Mouse (Mus musculus) naive thymus-derived CD4-positive, alpha-beta T cell, adult 5 months (primary cell): ENCODE data around the gene M1ap. TPM values are rescaled to one million over a fixed set of nuclear protein-coding genes. Genes with fewer than 3 reads are reported as not detected.

ENCODE experiments used
- polyA plus RNA-seq: library from polyadenylated mRNA; unstranded; fragments of 100-300 nt; shearing (Covaris generic); gene quantifications from one replicate; pipeline ENCODE4 v1.2.1, GENCODE M21; 2017

The M1ap gene
- not detected for polyA plus RNA-seq

DNA sequence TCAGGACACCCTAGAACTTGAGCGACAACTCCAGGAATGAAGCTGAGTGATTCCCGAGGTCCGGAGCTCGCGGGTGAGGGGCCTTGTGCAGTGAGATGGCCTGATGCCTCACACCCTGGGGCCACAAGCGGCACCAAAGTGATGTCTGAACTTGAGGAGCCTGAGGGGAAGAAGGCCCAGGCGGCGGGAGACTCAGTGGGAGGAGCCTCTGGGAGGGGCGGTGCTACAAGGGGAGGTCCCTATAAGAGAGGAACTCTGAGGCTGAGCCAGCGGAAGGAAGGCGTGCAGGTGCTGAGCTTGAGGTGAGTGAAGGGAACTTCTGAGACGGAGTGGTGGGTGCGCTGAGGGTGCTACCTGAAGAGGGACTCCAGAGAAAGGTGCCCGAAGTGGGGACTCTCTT is at the start of gene M1ap:
TSS of gene M1ap (plus strand) at position 252 of the 400 bp plus-strand sequence.

DNA sequence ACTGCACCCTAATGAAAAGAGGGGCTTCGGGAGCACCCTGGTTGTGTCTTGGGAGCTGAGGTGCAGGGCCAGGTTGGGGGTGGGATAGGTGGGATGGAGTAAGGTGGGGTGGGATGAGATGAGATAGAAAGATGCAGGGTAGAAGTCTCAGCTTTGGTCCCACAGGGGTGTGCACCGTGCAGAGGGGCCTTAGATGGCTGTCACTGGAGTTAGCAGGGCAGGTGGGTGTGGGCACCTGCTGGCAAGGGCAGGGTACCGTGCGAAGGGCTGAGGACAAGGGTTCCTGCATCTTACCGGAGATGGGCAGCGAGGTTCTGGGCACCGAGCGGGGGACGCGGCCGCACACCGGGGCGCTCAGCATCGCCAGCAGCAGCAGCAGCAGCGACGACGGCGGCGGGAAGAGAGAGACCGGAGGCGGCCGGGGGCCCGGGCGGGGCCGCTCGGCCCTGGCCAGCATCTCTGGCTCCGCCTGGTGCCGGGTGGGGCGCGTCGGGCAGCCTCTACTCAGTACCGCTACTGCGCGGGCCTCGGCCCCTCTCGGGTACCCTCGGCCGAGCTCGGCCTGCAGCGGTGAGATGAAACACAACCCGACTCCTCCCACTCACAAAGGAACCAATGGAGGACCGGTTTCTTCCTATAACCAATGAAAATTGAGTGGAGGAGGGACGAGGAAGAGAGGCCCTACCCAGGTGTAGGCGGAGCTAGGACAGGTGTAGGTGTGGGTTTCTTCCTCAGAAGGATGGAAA is 7.4 kb upstream of the M1ap start, which contains the start of gene Sema4f:
TSS of gene Sema4f (minus strand) at position 603 of the 746 bp plus-strand sequence.

DNA sequence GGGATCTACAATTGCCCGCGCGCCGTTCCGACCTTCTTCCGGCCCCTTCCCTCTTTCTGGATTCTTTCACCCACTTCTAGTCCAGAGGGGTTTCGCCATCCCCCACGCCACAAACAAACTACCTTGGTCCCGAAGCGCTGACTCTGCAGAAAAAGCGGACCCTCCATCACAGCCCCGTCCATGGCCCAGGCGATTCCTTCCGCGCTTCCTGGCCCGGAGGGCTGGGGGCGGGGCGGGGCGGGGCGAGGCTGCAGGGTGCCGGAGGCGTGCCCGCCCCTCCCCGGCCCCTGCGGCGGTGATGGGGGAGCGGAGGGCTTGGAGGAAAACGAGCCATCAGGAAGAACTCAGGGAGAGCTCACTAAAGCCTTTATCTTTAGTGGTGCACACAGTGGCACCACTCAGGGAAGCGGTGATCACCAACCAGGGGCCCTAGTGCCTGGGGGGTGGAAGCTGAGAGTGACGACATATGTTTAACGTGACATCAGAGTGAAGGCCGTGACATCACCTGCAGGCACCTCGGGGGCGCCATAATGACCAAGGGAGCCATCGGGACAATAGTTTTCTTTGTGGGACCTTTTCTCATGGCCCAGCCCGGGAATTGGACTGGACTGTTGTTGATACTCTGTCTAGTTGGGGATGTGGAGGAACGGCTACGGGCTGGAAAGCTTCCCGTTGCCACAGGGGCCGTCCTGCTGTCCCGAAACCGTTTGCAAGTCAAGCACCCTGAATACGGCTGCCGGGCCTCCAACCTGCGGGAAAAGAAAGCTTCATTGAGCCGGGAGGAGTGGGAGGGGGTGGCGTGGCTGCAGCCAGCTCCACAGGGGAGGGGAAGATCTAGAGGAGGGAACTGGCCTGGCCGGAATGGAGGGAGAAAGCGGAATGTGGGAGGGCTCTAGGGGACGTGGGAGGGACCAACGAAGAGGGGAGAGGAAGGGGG is 86.8 kb downstream of the M1ap start, which contains the start of the genes Dok1 and Loxl3:
TSS of gene Dok1 (minus strand) at position 223 of the 937 bp plus-strand sequence.
TSS of gene Loxl3 (plus strand) at position 925 of the 937 bp plus-strand sequence.

DNA sequence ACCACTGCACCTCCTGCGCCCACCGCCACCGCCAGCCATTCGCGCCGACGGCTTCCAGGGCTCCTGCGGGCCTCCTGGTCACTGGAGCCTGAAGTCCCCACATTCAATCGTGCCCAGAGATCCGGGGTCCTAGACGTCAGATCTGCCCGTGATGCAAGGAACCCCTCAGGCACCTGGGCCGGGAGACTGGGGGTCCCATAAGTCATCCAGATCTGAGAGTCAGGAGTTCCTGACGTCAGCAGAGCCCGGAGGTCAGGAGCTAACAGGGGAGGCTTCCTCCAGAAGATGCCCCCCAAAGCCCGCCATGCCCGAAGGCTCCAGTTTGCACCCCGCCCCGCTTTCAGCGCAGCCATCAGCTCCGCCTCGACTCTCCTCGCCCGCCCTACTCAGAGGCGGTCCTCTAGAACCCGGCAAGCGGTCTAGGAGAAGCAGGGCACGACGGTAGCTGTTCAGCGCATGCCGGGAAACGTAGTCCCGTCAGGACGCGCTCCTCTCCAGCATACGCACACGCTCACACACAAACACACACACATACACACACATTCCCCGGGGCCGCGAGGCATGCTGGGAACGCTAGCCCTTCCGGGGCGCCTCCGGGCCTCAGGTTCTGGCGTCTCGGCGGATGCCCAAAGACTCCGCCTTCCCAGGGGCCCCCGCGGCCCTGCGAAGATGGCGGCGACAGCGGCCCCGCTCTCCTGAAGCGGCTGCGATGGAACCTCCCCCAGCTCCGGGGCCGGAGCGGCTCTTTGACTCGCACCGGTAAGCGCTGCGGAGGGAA is 107.6 kb downstream of the M1ap start, which contains the start of gene Aup1:
TSS of gene Aup1 (plus strand) at position 448 of the 778 bp plus-strand sequence.

DNA sequence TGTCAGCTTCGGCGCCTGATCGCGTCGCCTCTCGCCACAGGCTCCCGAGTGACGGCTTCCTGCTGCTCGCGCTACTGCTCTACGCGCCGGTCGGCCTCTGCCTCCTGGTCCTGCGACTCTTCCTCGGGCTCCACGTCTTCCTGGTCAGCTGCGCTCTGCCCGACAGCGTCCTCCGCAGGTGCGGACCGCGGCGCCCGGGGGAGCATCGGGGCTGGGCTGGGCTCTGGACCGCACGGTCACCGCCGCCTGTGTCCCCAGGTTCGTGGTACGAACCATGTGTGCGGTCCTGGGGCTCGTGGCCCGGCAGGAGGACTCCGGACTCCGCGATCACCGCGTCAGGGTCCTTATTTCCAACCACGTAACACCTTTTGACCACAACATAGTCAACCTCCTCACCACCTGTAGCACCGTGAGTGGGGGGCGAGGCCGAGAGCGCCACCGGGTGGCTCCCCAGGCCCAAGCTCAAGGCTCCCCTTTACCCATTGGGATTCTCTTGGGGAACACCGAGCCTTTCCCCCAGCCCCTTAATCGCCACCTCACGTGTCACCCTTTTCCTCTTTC is 108.2 kb downstream of the M1ap start, which contains the start of gene Htra2:
TSS of gene Htra2 (minus strand) at position 403 of the 561 bp plus-strand sequence.

DNA sequence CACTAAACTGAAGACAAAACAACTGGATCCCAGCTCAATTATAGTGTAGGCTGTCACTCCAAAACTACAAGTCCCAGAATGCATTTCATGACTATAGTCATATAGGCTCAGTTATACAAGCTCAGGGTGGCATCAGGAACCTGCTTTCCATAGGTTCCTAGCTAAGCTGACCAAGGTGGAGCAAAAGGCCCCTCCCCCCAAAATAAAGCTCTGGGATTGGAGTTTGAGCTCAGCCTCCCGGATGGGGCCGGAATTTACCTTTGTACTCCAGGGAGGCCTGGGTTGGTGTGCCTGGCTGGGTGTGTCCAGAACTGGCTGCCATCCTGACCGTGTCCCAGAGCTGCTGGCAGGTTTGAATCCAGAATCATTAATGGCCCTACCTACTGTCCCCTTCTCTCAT is 111.1 kb downstream of the M1ap start, which contains the start of gene Dqx1:
TSS of gene Dqx1 (plus strand) at position 55 of the 400 bp plus-strand sequence.

DNA sequence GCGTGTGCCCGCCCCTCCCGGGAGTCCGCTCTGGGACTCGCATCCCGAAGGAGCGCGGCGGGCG is 123.4 kb downstream of the M1ap start, which contains the start of gene Tlx2:
TSS of gene Tlx2 (minus strand) at position 47 of the 64 bp plus-strand sequence.

DNA sequence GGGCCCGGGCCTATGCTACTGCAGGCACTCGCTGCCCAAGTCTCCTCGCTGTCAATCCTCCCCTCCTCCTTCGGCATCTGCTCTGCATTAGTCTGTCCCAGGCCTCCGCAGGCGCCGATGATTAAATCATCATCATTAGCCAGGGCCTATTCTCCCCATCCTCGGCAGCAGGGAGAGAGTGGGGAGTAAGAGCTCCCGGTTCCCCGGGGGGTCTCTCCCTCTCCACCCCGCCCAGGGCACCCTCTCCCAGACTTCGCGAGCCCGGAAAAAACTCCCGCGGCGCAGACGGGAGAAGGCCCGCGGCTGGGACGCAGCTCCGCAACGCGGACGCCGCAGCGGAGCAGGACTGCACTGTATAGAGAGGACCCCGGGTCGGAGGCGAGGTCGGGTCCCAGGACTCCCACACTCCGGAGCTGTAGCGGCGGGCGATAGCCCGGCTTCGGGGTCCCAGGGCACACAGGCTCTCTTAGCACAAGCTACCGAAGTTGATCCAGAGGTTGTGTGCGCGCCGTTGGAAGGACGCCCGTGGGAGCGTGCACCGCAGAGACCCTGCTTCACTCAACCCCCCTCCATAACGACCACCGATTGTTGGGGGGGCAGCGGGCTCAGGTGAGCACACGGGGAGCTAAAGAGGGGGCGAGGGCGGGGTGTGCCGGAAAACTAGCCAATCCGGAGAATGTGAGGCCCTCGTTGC is 131.1 kb downstream of the M1ap start, which contains the start of gene Pcgf1:
TSS of gene Pcgf1 (plus strand) at position 240 of the 694 bp plus-strand sequence.

Other genes starting within 250 kb of the M1ap start
- gene Pole4, start 241.5 kb upstream of the M1ap start, polyA plus RNA-seq = 254 TPM
- 0.76 TPM for gene Hk2, start 172.4 kb upstream of the M1ap start, polyA plus RNA-seq
- 15.4 TPM for gene Sema4f, start 7.1 kb upstream of the M1ap start, polyA plus RNA-seq
- gene Dok1, start 86.6 kb downstream of the M1ap start, polyA plus RNA-seq = 13.8 TPM
- gene Loxl3, start 87.3 kb downstream of the M1ap start, polyA plus RNA-seq = not detected
- gene Aup1, start 107.6 kb downstream of the M1ap start, polyA plus RNA-seq = 486 TPM
- gene Htra2, start 108.4 kb downstream of the M1ap start, polyA plus RNA-seq = 45.1 TPM
- 3.1 TPM for gene Dqx1, start 110.9 kb downstream of the M1ap start, polyA plus RNA-seq
- not detected for gene Tlx2, start 123.4 kb downstream of the M1ap start, polyA plus RNA-seq
- gene Pcgf1, start 131.0 kb downstream of the M1ap start, polyA plus RNA-seq = 24.7 TPM
- gene Lbx2, start 139.5 kb downstream of the M1ap start, polyA plus RNA-seq = not detected
- gene Ccdc142, start 154.7 kb downstream of the M1ap start, polyA plus RNA-seq = 3.0 TPM
- gene Gm42688, start 154.7 kb downstream of the M1ap start, polyA plus RNA-seq = 7.4 TPM
- gene Mrpl53, start 162.1 kb downstream of the M1ap start, polyA plus RNA-seq = 43.7 TPM
- gene Mogs, start 168.6 kb downstream of the M1ap start, polyA plus RNA-seq = 65.1 TPM
- 37.0 TPM for gene Wbp1, start 174.7 kb downstream of the M1ap start, polyA plus RNA-seq
- gene Ino80b, start 178.5 kb downstream of the M1ap start, polyA plus RNA-seq = 40.0 TPM
- gene Rtkn, start 188.6 kb downstream of the M1ap start, polyA plus RNA-seq = not detected
- not detected for gene Wdr54, start 209.5 kb downstream of the M1ap start, polyA plus RNA-seq
- not detected for gene 1700003E16Rik, start 209.5 kb downstream of the M1ap start, polyA plus RNA-seq
- 75.9 TPM for gene Dctn1, start 219.0 kb downstream of the M1ap start, polyA plus RNA-seq